Mouse (Mus musculus) kidney, adult 18-20 months (tissue): Measurements from ENCODE around the gene Iffo1.

Experiments
- DNase-seq: peaks from one replicate; pipeline ENCODE4 v3.0.0; 2021

Iffo1 gene

DNA sequence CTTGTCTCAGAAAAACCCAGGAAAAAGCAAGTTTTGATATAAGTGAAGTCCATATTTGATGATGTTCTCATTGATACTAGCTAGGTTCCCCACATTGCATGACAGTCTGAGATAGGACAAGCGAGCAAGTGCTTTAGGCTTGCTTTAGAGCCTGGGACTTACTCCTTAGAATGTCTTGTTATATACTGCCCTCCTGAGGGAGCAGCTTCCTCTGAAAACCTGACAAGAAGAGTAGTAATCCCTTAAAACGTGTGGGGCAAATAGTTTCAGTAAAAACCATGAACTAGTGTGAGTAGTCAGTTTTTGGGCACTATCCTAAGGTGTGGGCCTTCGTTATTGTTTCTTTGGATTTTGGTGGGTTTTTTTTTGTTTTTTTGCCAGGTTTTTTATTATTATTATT lies 1.9 kb upstream of the Iffo1 start:
- no peak for DNase-seq

DNA sequence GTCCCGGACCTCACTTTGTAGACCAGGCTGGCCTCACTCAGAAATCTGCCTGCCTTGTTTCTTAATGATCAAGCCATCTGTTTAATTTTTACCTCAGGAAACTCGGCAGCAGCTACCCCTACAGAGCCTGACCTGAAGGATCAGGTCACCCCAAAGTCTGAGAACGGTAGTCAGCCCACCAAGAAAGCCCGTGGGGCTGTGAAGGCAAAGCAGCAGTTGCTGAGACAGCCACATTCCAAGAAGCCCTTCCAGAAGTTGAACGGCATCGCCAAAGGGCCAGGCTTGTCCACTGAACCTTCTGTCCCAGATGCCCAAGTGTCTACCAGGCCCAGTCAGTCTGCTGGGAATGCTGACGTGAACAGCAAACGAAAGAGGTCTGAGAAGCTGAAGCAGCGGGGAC lies 1.1 kb upstream of the Iffo1 start:
- DNase-seq: peak; percentile 31

DNA sequence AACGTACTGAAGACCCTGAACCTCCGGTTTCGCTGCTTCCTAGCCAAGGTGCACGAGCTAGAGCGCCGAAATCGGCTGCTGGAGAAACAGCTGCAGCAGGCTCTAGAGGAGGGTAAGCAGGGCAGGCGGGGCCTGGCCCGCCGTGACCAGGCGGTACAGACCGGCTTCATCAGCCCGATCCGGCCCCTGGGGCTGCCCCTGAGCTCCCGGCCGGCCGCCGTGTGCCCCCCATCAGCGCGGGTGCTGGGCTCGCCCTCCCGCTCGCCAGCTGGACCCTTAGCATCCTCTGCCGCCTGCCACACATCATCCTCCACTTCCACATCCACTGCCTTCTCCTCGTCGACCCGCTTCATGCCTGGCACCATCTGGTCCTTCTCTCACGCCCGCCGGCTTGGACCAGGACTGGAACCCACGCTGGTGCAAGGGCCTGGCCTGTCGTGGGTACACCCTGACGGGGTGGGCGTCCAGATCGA lies 474 bp downstream of the Iffo1 start:
- DNase-seq: no peak

DNA sequence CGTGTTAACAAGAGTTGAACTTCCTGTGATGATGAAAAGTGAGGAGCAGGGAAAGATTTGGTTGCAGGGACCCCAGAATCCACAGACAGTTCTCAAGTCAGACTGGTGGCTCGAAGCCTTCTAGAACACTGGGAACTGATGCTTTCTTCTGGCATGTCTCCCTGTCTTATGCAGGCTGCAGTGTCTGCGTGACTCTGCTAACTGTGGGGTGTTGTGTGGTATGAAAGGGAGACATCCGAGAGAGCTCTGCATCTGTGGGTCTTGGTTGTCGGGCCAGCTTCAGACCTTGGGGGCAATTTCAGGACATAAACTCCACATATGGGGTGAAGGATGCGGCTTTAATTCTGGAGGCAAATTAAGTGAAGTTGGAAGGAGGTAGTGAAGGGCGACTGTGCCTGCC lies 1.1 kb downstream of the Iffo1 start:
- DNase-seq: no peak

DNA sequence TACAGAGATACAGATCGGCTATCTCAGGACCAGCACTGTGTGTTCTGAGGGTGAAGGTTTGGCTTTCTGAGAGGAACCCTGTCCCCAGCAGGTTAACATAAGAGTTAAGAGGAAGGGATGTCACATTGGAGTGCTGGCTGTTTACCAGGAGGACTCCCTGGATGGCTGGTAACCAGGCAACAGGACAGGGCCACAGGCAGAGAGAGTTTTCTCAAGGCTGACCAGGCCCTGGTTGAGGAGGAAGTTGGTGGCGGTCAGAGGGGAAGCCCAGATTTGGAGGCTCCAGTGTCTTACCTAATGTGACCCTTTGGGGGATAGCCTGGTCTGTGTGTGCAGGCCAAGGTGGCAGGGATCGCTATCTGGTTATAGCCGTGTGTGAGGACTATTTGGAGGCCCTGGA lies 1.8 kb downstream of the Iffo1 start:
- DNase-seq: peak; percentile 34

DNA sequence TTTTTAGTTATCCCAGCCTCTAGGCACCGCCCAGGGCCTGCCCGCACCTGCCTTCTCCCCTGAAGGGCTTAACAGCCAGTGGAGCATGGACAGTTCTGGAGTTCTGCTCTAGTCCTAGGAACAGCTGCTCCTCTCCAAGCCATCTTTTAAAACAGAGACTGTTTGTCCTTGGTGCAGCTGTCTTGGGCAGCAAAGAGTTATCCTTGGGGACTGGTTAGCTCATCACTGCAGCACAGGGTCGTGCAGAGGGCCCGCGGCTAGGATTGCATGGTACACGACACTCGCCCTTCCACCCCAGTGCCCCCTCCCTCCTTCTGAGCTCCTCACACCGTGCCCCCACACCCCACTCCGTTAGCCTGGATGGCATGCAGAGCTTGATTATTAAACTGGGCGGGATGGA lies 2.3 kb downstream of the Iffo1 start:
- no peak for DNase-seq

DNA sequence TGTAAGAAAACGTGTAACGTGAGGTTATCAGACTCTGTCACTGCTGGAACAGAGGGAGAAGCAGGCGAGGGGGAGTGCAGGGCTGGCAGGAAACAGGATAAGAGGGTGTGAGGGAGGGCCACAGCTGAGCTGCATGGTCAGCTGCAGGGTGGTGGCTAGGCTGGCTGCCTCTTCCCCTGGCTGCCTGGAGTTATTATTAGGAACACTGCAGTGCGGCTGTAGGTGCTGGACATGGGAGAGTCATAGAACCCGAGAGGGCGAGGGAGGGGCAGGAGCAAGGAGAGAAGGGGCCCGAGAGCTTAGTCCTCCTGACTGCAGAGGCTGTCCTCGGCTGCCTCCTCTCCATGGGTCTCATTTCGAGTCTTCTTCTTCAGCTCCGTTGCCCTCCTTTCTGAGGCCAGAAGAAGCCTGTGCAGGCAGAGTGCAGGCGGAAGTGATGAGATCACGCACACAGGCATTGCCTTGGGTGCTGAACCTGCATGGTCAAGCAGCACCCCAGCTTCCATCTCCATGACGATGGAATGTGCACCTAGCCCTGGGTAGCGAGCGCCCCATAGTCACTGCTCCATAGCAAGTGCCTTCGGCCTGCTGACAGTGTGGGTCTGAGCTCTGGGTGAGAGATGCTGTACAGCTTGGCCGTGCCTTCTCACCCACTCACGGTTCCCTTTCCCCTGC lies 3.3 kb downstream of the Iffo1 start:
- no peak for DNase-seq

DNA sequence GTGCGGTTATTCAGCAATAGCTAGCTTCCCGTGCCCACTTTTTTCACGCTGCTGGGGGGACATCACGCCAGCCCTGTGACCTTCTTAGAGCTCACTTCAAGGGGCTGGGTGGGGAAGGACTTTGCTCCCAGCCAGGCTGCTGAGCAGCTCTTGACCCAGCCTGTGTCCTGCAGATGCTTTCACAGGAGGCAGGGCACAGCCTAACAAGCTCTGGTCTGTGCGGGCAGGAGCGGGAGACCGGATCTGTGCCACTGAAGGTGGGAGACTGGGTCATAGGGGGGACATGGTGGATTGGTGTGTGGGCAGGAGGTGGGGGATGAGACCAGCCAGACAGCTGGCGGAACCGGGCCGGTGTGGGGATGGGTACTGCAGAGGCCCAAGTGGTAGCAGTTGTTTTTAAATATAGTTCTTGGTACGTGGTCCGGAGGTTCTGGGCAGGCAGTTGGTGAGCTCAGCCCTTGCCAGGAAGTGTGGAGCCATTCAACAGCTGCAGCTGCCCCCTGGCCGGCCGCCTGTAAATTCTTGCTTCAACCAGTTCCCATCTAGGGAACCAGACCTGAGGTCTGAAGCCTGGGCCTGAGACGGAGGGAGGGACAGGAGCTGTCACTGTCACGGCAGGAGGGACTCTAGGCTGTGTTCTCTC lies 4.0 kb downstream of the Iffo1 start:
- peak; percentile 71 for DNase-seq

DNA sequence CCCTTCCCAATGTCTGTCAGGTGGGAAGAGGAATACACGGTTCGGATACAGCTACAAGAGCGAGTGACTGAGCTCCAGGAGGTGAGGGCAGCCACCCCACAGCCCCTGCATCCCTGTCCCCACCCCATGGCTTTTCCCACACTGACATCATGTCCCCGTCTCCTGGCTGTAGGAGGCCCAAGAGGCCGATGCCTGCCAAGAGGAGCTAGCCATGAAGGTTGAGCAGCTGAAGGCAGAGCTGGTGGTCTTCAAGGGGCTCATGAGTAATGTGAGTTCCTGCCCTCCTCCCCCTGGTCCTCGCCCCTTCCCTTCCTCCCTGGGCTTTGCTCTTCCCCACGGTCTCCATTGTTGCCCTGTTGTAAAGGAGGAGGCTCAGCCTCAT lies 4.5 kb downstream of the Iffo1 start:
- DNase-seq: no peak

DNA sequence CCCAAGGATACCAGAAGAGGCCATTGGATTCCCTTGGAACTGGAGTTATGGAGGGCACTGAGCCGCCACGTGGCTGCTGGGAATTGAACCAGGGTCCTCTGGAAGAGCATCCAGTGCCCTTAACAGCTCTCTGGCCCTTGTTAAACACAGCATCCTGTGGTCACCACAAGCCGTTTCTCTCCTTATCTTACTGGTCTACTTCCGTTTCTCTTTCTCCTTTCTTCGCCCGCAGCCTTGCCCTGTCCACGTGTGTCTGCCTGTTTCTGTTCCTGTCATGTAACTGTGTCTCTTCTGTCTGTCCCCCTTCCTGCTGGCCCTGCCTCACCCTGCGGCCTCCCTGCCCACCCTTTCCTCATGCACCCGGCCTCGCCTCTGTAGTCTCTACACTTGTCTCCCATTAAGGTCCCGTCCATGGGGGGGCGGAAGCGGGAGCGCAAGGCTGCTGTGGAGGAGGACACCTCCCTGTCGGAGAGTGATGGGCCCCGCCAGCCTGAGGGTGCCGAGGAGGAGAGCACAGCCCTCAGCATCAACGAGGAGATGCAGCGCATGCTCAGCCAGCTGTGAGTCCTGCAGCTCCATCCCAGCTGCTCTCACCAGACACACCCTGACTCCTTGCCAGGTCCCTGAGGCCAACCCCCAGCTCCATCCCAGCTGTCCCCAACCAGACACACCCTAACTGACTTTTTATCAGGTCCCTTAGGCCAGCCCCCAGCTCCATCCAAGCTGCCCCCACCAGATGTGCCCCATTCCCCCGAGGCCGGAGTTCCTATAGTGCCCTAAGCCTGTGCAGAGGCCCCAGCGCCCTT lies 7.4 kb downstream of the Iffo1 start:
- DNase-seq: no peak

DNA sequence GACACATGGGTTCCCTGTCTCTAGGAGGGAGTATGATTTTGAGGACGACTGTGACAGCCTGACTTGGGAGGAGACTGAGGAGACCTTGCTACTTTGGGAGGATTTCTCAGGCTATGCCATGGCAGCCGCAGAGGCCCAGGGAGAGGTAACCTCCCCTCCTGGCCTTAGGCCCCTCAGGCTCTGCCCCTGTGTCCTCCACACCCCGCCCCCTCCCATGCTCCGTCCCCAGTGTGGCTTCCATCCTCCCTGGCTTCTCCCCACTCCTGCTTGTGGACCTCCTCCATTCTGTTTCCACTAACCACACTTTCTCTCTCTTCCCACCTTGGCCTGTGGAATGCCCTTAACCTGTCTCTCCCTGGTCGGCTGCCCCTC lies 8.0 kb downstream of the Iffo1 start:
- no peak for DNase-seq

DNA sequence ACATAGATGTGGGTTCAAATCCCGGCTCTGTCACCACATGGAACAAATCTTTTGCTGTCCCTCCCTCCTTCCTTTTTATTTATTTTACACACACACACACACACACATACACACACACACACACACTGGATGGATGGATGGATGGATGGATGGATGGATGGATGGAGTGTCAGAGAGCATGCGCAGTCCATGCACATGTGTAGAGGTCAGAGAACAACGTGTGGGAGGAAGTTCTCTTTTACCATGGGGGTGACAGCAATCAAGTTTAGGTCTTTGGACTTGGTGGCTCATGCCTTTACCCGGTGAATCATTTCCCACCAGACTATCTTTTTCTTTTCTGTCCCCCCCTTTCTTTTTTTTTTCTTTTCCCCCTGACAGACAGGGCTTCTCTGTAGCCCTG lies 8.6 kb downstream of the Iffo1 start:
- no peak for DNase-seq

DNA sequence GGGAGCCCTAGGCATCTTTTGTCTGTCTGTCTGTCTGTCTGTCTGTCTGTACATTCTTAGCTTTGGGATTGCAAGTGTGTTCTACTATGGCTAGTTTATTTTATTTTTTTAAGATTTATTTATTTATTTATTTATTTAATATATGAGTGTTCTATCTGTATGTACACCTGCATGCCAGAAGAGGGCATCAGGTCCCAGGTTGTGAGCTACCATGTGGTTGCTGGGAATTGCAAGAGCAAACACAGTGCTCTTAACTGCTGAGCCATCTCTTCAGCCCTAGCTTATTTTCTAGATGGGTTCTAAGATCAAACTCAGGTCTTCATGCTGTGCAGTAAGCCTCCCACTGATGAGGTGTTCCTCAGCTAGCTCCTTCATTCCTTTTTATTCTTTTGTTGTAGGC lies 9.5 kb downstream of the Iffo1 start:
- no peak for DNase-seq

DNA sequence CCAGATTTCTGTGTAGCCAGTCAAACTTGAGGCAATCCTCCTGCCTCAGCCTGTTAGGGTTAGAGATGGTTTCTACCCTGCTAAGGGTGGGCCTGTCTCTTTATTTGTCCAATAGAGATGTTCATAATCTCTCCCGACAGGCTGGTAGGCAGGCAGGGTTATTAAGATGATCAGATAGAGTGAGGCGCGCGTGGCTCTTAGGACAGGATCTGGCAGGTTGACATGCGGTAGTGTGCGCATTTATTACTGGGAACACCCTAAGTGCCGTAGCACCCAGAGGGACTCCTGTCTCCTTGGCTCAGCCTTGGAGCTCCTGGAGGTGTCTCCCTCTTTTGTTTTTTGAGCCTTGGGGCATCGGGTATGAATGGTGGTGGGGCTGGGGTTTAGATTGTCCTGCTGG lies 10.2 kb downstream of the Iffo1 start:
- DNase-seq: no peak

DNA sequence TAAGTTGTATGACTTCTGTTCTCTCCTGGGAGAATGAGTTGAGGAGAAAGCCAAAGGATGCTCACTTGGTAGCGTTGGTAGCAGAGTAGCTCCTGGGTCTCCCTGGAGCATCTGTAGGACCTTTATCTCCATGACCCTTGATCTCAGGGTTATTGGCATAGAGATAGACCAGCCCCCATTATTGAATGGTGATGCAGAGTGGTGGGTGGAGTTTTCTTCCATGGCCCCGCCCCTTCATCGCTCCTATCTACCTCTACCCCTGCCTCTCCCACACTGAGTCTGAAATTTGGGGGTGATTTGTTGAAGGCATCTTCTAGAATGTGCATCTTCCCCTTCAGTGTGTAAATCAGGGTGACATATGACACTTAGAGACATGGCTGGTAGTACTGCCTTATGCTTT lies 11.4 kb downstream of the Iffo1 start:
- DNase-seq: no peak

DNA sequence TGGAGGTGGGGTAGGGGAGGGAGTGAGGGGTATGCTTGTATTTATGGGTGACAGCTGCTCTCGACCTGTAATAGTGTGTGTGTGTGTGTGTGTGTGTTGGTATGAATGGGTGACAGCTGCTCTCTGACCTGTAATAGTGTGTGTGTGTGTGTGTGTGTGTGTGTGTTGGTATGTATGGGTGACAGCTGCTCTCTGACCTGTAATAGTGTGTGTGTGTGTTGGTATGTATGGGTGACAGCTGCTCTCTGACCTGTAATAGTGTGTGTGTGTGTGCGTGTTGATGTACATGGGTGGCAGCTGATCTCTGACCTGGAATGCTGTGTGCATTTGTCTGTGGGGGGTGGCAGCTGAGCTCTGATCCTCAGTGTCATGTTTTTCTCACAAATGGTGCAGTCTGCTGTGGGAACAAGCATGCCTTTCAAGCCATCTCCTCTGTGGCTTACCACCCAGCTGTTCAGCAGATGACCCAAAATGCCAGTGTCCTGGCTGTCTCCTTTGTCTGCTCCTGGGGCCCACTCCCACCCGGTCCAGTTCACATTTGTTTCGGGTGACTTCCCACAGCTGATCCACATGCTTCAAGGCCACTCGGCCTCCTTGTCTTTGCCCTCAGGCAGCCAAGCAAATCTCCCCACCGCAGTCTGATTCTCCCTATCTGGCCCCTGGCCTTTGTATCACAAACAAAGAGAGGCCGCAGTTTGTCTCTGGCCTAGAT lies 12.0 kb downstream of the Iffo1 start:
- no peak for DNase-seq

DNA sequence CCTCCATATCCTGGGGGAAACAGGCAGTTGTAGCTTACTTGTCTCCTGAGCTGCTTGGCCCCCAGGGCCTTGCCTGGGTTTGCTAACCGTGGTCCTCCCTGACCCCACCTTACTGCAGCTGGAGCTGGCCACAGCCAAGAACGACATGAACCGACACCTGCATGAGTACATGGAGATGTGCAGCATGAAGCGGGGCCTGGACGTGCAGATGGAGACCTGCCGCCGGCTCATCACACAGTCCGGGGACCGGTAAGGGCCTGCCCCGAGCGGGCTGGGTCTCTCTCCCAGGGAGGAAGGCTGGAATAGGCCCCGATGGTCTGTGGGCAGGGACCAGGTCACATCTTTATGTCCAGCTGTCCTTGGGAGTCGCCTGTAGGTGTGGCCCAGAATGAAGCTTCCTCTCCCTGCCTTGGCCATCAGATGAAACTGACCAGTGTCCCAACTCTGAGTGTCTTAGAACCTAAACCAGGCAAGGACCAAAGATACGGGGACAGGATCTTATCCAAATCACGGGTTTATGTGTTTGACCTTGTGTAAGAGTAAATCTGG lies 14.0 kb downstream of the Iffo1 start:
- no peak for DNase-seq

DNA sequence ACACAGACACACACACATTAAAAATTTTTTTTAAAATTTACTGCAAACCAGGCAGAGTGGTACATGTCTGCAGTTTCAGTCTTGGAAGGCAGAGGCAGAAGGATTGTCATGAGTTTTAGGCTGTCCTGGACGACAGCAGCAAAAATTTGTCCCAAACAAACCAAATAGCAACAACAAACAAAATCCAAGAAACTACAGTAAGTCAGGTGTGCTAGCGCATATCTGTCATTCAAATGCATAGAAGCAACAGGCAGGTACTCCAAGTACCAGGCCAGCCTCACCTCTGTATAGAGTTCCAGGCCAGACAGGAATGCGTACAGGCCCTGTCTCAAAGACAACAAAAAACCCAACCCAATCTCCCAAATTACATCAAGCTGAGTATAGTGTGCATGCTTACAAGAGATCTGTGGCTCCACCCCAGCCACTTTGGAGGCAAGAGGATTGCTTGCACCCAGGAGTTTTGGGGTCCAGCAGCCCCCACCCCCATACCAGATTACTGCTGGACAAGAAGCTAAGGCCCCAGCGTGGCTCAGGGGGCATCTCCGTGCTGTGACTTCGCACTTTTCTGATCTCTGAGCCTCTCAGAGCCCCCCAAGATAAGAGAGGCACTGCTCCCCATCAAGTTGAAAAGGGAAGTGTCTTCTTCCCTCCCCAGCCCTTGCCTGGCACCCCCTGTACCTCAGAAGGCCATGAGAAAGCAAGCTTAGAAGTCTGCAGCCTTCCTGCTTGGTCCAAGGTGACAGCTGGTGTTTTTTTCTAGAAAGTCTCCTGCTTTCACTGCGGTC lies 14.9 kb downstream of the Iffo1 start:
- DNase-seq: no peak

DNA sequence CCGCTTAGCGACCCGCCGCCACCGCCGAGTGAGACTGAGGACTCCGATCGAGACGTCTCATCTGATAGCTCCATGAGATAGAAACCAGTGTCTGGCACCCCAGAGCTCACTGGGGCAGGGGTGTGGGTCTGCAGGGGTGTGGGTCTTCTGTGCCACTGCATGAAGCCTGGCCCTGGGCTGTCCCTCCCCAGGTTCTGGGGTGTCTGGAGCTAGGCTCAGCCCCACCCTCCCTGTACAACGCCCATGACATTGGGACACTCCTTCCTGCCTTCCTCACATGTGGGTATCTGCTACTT lies 15.5 kb downstream of the Iffo1 start:
- no peak for DNase-seq

DNA sequence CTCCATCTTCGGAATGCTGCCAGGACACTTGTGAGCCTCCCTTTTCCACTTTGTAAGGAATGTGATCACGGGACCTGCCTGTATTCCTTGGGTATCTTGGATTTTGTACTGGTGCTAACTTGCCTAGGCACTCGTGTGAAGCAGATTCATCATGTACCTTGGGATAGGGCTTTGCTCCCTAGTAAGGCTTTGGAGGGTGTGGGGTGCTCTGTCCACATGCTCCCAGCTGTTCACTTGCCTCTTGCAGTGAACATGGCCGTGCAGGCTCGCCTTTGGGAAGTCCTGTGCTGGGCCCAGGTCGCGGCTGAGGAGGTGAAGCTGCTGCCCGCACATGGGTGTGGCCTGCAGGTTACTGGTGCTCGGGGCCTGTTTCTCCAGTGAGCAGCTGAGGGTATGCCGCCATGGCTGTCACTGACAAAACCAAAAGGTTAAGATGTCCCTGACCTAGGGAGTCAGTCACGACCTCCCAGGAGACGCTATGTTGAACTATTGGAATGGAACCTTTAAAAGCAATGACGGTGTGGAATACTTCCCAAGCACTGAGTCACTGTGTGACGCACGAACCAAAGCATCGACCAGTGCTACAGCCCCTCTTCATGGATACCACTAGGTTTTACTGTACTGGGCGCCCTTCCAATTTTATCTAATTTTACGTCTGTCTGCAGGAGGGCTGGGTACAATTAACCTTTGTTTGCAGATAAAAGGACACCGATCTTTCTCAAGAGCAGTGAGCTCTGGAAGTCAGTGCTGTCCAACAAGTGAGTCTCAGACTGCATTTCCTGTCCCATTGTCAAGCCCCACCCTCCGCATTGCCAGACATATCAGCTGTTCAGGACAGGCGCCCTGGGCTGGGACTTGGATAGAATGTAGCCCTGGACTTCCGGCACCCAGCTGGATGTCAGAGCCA lies 16.1 kb downstream of the Iffo1 start:
- peak; percentile 66 for DNase-seq

DNA sequence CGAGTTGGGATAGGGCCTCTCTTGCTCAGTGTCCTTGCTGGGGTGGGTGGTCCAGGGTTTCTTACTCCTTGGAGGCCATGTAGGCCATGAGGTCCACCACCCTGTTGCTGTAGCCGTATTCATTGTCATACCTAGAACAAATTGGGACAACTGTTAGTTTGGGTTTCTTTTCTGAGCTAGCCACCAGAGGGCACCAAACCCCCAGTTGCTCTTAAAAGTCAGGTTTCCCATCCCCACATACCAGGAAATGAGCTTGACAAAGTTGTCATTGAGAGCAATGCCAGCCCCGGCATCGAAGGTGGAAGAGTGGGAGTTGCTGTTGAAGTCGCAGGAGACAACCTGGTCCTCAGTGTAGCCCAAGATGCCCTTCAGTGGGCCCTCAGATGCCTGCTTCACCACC lies 16.9 kb downstream of the Iffo1 start:
- peak; percentile 70 for DNase-seq
